Mouse (Mus musculus): ENCODE results near the gene Tpst1. TPM values are rescaled to one million over a fixed set of nuclear protein-coding genes. Genes with fewer than 3 reads are reported as not detected.

Tpst1 gene
- total RNA-seq, 2 experiments from 2014 or later = 12.0 to 12.8 TPM

DNA sequence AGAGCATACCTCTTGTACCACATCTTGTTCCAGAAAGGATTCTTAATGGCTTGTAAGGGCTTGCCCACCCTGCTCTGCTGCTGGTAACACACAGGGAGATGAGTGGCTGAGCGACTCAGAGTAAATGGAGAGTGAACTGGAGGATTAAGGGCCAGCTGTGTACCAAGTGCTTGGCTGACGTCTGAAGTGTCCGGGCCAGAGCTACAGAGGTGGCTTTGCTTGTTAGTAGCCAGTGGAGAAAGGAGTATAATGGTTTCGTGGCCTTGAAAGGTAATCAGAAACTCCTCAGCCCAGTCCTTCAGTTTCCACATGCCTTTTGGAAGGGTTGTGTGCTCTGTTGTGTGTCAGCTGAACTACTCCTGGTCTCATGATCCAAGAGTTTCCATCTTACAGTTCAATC lies 104.7 kb downstream of the Tpst1 start:
- DNase-seq = no peak
- intact Hi-C loops (cut with DNase I) = loop anchor here (2.0 kb wide), 1 partner anchor 43 kb away; no protein-coding TSS in a partner anchor

DNA sequence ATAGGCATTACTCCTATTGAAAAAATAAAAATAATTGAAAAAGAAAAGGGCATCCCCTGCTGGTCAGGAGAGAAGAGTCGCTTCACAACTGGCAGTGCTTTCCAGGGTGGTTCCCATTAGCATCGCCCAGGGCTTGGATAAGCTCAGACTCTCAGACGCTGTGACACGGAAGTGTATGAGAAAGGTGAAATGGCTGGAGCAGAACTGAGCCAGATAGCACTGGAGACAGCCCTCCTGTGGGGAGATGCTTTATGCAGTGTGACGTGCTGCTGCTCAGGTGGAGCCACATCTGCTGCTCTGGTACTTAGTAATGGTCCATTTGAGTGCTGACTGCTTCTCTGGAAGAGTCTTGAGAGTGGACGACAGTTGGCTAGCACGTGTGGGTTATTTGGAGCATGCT lies 107.2 kb downstream of the Tpst1 start:
- intact Hi-C loops (cut with DNase I) = no loop called here
- DNase-seq = no peak

DNA sequence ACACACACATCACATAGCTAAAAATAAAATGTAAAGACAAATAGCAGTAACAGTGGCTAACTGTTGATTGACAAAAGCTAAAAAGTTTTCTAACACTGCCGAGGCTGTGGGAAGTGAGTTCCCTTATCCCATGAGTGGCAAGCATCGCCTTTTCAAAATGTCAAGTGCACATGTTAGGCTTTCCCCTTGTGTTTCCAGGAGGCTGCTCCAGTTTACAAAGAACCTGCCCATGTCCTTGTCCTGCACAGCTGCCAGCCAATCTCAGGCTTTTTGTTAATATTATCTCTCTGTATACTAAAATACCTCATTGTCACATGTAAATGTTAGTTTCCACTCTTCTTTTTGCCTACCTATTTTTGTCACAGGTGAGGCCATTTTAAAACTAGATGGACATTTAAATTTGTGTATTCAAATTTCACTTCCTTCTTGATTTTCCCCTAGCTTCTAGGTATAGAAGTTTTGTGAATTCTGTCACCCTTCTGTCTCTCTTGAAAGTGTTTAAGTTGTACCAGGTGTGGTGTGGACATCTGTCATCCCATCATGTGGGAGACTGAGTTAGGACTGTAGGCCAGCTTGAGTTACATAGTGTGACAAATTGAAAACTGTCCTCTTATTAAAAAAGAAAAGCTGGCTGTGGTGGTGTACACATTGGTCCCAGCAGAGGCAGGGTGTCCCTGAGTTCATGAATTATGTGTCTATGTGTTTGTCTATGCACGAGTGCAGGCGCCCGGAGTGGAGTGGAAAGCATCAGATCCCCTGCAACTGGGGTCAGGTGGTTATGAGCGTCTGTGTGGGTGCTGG lies 108.8 kb downstream of the Tpst1 start:
- intact Hi-C loops (cut with DNase I) = no loop called here

DNA sequence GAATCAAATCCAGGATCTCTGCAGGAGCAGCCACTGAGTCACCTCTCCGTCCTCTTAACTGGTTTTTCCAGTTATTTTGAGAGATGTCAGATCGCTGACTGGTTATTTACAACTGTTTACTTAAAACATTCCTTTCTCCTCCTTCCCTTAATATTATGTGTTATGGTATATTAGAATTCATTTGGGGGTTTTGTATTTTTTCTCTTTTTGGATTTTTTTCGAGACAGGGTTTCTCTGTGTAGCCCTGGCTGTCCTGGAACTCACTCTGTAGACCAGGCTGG lies 109.4 kb downstream of the Tpst1 start:
- intact Hi-C loops (cut with DNase I) = no loop called here
- DNase-seq = no peak

More for the DNA sequence above, 108.8 kb downstream of the Tpst1 start:
- no peak for DNase-seq

DNA sequence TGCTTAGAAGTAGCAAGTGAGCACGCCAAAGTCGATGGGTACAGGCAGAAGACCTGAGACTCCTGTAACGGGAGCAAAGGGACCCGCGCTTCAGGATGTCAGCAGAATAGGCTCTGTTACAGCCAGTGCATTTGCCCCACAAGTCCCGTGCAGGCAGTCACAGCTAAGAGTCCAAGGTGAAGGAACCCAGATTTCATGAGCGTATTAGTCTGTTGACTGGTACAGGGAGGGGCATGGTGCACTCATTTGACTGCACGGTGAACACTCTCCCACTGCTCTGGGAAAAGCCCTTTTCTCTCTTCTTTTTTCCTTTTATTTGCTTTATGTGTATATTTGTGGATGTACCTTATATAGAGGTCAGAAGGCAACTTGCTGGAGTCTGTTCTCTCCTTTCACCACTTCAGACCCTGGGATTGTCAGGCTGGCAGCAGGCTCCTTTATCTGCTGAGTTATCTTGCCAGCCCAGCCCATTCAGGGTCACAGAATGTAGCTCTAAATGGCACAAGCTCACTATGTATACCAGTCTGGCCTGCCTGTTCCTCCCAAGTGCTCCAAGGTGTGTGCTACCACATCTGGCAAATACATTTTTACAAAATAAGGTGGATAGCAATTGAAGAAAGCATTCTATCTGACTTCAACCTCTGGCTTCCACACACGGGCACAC lies 111.2 kb downstream of the Tpst1 start:
- intact Hi-C loops (cut with DNase I) = no loop called here

DNA sequence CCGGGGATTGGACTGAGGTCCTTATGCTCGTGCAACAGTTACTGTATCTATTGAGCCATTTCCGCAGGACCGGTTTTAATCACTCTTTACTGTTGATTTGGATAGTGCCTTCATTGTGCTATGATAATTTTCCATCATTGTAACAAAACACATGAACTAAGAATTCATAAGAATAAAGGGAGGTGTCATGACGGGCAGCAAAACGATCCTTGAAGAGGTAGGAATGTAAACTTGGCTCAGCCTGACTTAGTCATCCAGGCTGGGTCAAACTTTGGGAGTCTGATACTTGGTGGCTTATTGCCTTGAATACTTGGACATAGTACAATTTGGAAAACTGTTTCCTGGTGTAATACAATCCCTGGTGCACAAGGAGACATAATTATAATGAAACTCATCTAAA lies 112.2 kb downstream of the Tpst1 start:
- DNase-seq = no peak

More for the DNA sequence above, 111.2 kb downstream of the Tpst1 start:
- no peak for DNase-seq

More for the DNA sequence above, 112.2 kb downstream of the Tpst1 start:
- intact Hi-C loops (cut with DNase I) = no loop called here

Other genes with a start within 250 kb of the Tpst1 start
- gene Sumf2, start 226.3 kb upstream of the Tpst1 start, total RNA-seq (2021) = 1 to 10 TPM; 8.8 to 8.9 TPM
- gene Chchd2, start 185.9 kb upstream of the Tpst1 start, total RNA-seq (2021) = 1,000 to 10,000 TPM; 1,104 TPM
- under 1 TPM; 0.39 to 0.51 TPM for gene Zbed5, start 177.6 kb upstream of the Tpst1 start, total RNA-seq (2021)
- gene Phkg1, start 174.8 kb upstream of the Tpst1 start, total RNA-seq (2021) = 10 to 100 TPM; 17.3 to 19.8 TPM
- under 1 TPM; 0.58 to 0.98 TPM for gene Nupr1l, start 164.8 kb upstream of the Tpst1 start, total RNA-seq (2021)
- 10 to 100 TPM; 16.4 to 18.4 TPM for gene Vkorc1l1, start 131.4 kb upstream of the Tpst1 start, total RNA-seq (2021)
- gene Gusb, start 70.3 kb upstream of the Tpst1 start, total RNA-seq (2021) = 10 to 100 TPM; 13.3 to 15.6 TPM
- gene Asl, start 44.1 kb upstream of the Tpst1 start, total RNA-seq (2021) = 1 to 10 TPM; 8.4 to 9.1 TPM
- 10 to 100 TPM; 14.2 to 14.4 TPM for gene Crcp, start 44.0 kb upstream of the Tpst1 start, total RNA-seq (2021)
- gene Kctd7, start 71.5 kb downstream of the Tpst1 start, total RNA-seq (2021) = 1 to 10 TPM; 1.8 to 2.9 TPM
- gene Rabgef1, start 98.5 kb downstream of the Tpst1 start, total RNA-seq (2021) = 10 to 100 TPM; 20.6 to 21.2 TPM
- gene Tmem248, start 143.8 kb downstream of the Tpst1 start, total RNA-seq (2021) = 10 to 100 TPM; 34.4 to 38.5 TPM
- 10 to 100 TPM; 47.1 to 49.6 TPM for gene Sbds, start 182.2 kb downstream of the Tpst1 start, total RNA-seq (2021)
- gene Tyw1, start 182.3 kb downstream of the Tpst1 start, total RNA-seq (2021) = 10 to 100 TPM in 1 of 2 experiments, 1 to 10 TPM in 1; 8.6 to 10.2 TPM